Mouse (Mus musculus): ENCODE measurements around the gene Trpv4. TPM values are rescaled to one million over a fixed set of nuclear protein-coding genes. Genes with fewer than 3 reads are reported as not detected.

Trpv4 gene
- polyA plus RNA-seq, 1 experiment from 2014 or later: 10.8 TPM

- WGBS: 59% methylated on average over 12 of the region's 12 CpGs
- no peaks in the 10 kb centered on the region for H3K9me3 ChIP-seq
- no peak overlapping the region for H3K4me2 ChIP-seq
- no peak overlapping the region for H3K27ac ChIP-seq
- H3K9ac ChIP-seq: no peak overlapping the region
- no peak for ATAC-seq (ENCODE audit: insufficient number of reproducible peaks, insufficient read depth, low FRiP score, low TSS enrichment, low read depth)
- H3K36me3 ChIP-seq: no peaks in the 10 kb centered on the region
- H3K27me3 ChIP-seq: peaks cover 66% of the 10 kb centered on the region
- peaks cover 70% of the 10 kb centered on the region for H3K4me1 ChIP-seq
- H3K4me3 ChIP-seq: no peak overlapping the region
These were observed 84.1 kb downstream of the Trpv4 start for GRCm38 (mm10) chr5:114573920-114574628.

- H3K9ac ChIP-seq: no peak overlapping the region
- no peak overlapping the region for H3K4me3 ChIP-seq
- H3K36me3 ChIP-seq: no peaks in the 10 kb centered on the region
- WGBS: 39% methylated on average over 2 of the region's 2 CpGs
- ATAC-seq (ENCODE audit: insufficient number of reproducible peaks, insufficient read depth, low FRiP score, low TSS enrichment, low read depth): no peak
- peaks cover 74% of the 10 kb centered on the region for H3K27me3 ChIP-seq
- H3K27ac ChIP-seq: no peak overlapping the region
- peaks cover 80% of the 10 kb centered on the region for H3K4me1 ChIP-seq
- no peaks in the 10 kb centered on the region for H3K9me3 ChIP-seq
- H3K4me2 ChIP-seq: no peak overlapping the region
These were observed 85.2 kb downstream of the Trpv4 start for GRCm38 (mm10) chr5:114572997-114573396.

Other genes with a start within 250 kb of the Trpv4 start
- 32.1 and 33.1 TPM in 2 replicates for gene Mmab, start 214.4 kb downstream of the Trpv4 start, polyA plus RNA-seq (2015; fragmentation: Nextera tagmentation; extraction: Ambion mirVana)
- 42.4 and 49.0 TPM in 2 replicates for gene Mvk, start 214.2 kb downstream of the Trpv4 start, polyA plus RNA-seq (2015; fragmentation: Nextera tagmentation; extraction: Ambion mirVana)
- gene Fam222a, start 90.4 kb downstream of the Trpv4 start, polyA plus RNA-seq (2015; fragmentation: Nextera tagmentation; extraction: Ambion mirVana): 1.2 and 1.3 TPM in 2 replicates
- gene Gltp, start 32.6 kb upstream of the Trpv4 start, polyA plus RNA-seq (2015; fragmentation: Nextera tagmentation; extraction: Ambion mirVana): 88.4 and 94.6 TPM in 2 replicates
- gene Tchp, start 49.3 kb upstream of the Trpv4 start, polyA plus RNA-seq (2015; fragmentation: Nextera tagmentation; extraction: Ambion mirVana): 19.6 and 19.8 TPM in 2 replicates
- 45.9 and 47.0 TPM in 2 replicates for gene Ankrd13a, start 116.3 kb upstream of the Trpv4 start, polyA plus RNA-seq (2015; fragmentation: Nextera tagmentation; extraction: Ambion mirVana)
- 49.6 and 49.8 TPM in 2 replicates for gene Git2, start 117.1 kb upstream of the Trpv4 start, polyA plus RNA-seq (2015; fragmentation: Nextera tagmentation; extraction: Ambion mirVana)
- 103 TPM in 2 replicates for gene 1500011B03Rik, start 165.0 kb upstream of the Trpv4 start, polyA plus RNA-seq (2015; fragmentation: Nextera tagmentation; extraction: Ambion mirVana)
- 0.45 TPM in 1 of 2 replicates, not detected in the other for gene 4930519G04Rik, start 195.2 kb upstream of the Trpv4 start, polyA plus RNA-seq (2015; fragmentation: Nextera tagmentation; extraction: Ambion mirVana)
- 0.51 and 0.56 TPM in 2 replicates for gene Gm9936, start 200.3 kb upstream of the Trpv4 start, polyA plus RNA-seq (2015; fragmentation: Nextera tagmentation; extraction: Ambion mirVana)
- gene Oasl2, start 238.5 kb upstream of the Trpv4 start, polyA plus RNA-seq (2015; fragmentation: Nextera tagmentation; extraction: Ambion mirVana): 3.0 and 4.0 TPM in 2 replicates

Measured in embryonic facial prominence, embryonic 13.5 days (tissue).